25 mouse cellular contexts compared by ENCODE assay signal in the genomic region with DNA sequence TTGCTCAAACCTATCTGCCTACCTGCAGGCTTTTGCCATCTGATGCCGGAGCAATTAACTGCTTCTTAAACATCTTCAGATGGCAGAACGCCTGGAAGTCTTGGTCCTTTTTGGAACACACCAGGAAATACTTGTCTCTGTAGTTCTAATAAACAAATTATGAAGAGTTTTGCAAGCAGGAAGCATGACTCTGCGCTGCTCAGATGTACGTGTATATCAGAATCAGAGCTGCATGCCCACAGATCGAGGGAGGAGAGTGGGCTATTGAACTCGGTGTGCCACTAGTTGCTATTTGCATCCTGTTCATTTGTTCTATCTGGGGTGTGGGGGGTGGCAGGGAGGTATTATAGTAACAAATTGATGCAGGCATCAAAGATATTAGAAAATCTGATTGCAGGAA. TPM values are rescaled to one million over a fixed set of nuclear protein-coding genes. Genes with fewer than 3 reads are reported as not detected.
DNase-seq lines count a peak whose midpoint lies in the region; ATAC-seq lines count a peak whose summit lies in the region.
"Had no signal": no experiment of that assay in that cellular context is flagged by ENCODE, and none has a peak within 500 bp of the region (broad histone marks: within the 10 kb centered on the region; RNA-seq: fewer than 3 reads in every experiment).

No protein-coding gene starts in this region.

- no peaks in the 10 kb centered on the region for H3K36me3 ChIP-seq in forebrain, embryonic 10.5 days (replicated peaks)
- no peaks in the 10 kb centered on the region for H3K36me3 ChIP-seq in forebrain, embryonic 15.5 days
- no peaks in the 10 kb centered on the region for H3K36me3 ChIP-seq in heart, embryonic 10.5 days
- H3K36me3 ChIP-seq: embryonic facial prominence, embryonic 10.5 days; embryonic facial prominence, embryonic 13.5 days; hindbrain, embryonic 10.5 days; hindbrain, embryonic 13.5 days had no signal

- 81% methylated on average over 6 of the region's 6 CpGs for WGBS in forebrain, embryonic 10.5 days
- WGBS in forebrain, embryonic 15.5 days, result 80% methylated on average over 6 of the region's 6 CpGs
- WGBS in heart, embryonic 10.5 days, result 83% methylated on average over 6 of the region's 6 CpGs

- H3K9me3 ChIP-seq in forebrain, embryonic 10.5 days, result no peaks in the 10 kb centered on the region
- no peaks in the 10 kb centered on the region for H3K9me3 ChIP-seq in forebrain, embryonic 15.5 days
- H3K9me3 ChIP-seq in heart, embryonic 10.5 days, result no peaks in the 10 kb centered on the region
- H3K9me3 ChIP-seq: embryonic facial prominence, embryonic 10.5 days; embryonic facial prominence, embryonic 13.5 days; hindbrain, embryonic 10.5 days had no signal

- H3K4me1 ChIP-seq in forebrain, embryonic 10.5 days, result peaks cover 7% of the 10 kb centered on the region; the same call in 1 of the 2 replicates
- H3K4me1 ChIP-seq in forebrain, embryonic 15.5 days, result peaks cover 6% of the 10 kb centered on the region; the same call in 1 of the 2 replicates
- H3K4me1 ChIP-seq in heart, embryonic 10.5 days, result no peaks in the 10 kb centered on the region
- H3K4me1 ChIP-seq: embryonic facial prominence, embryonic 13.5 days; hindbrain, embryonic 13.5 days had no signal

- no peak for ATAC-seq in forebrain, embryonic 15.5 days (replicated peaks)
- ATAC-seq: activated CD4-positive, CD25-positive, alpha-beta regulatory T cell, adult 4 months; forebrain, embryonic 14.5 days; hindbrain, embryonic 16.5 days had no signal

- H3K4me2 ChIP-seq in forebrain, embryonic 15.5 days (replicated peaks), result no peak overlapping the region
- H3K4me2 ChIP-seq: embryonic facial prominence, embryonic 13.5 days; hindbrain, embryonic 13.5 days had no signal

- H3K27me3 ChIP-seq in forebrain, embryonic 10.5 days (ENCODE audit: poor library complexity, severe bottlenecking), result peaks cover 25% of the 10 kb centered on the region
- peaks cover 11% of the 10 kb centered on the region; the same call in 1 of the 2 replicates for H3K27me3 ChIP-seq in forebrain, embryonic 15.5 days
- H3K27me3 ChIP-seq in heart, embryonic 10.5 days (ENCODE audit: insufficient read depth, poor library complexity, severe bottlenecking), result peaks cover 23% of the 10 kb centered on the region
- H3K27me3 ChIP-seq: hindbrain, embryonic 13.5 days had no signal

- H3K9ac ChIP-seq in forebrain, embryonic 15.5 days (replicated peaks), result no peak overlapping the region
- H3K9ac ChIP-seq: embryonic facial prominence, embryonic 13.5 days; hindbrain, embryonic 13.5 days had no signal

- DNase-seq in forebrain, embryonic 10.5 days (ENCODE audit: extremely low spot score, low spot score), result peak; percentile 3
- peak; percentile 16 for DNase-seq in heart, embryonic 10.5 days (ENCODE audit: low spot score)
- no peak for DNase-seq in heart, postnatal 4 days
- peak; percentile 1 to 21 for DNase-seq in spleen, postnatal 4 days (ENCODE audit: low spot score in 2 of 2)
- DNase-seq in spleen, adult 12 weeks (ENCODE audit: low spot score), result no peak
- DNase-seq in frontal cortex, postnatal 10 days (ENCODE audit: low spot score in 2 of 2), result no peak
- DNase-seq: adrenal gland, adult 8-10 months; adrenal gland, postnatal 25 days; cerebellum, adult 11-12 months; cerebellum, adult 8-10 months; cerebellum, postnatal 10 days; cerebellum, postnatal 36 days; embryo, embryonic 11 days; gastrocnemius, adult 2 months; gastrocnemius, postnatal 14 days; heart, adult 18-20 months had no signal

- H3K27ac ChIP-seq in forebrain, embryonic 10.5 days, result no peak overlapping the region
- no peak overlapping the region for H3K27ac ChIP-seq in forebrain, embryonic 15.5 days (replicated peaks)
- no peak overlapping the region for H3K27ac ChIP-seq in heart, embryonic 10.5 days
- H3K27ac ChIP-seq: embryonic facial prominence, embryonic 10.5 days; embryonic facial prominence, embryonic 13.5 days; gastrocnemius, adult 2 months; hindbrain, embryonic 10.5 days; hindbrain, embryonic 13.5 days had no signal

- no peak overlapping the region for H3K4me3 ChIP-seq in forebrain, embryonic 10.5 days
- H3K4me3 ChIP-seq in forebrain, embryonic 15.5 days, result no peak overlapping the region
- no peak overlapping the region for H3K4me3 ChIP-seq in heart, embryonic 10.5 days
- H3K4me3 ChIP-seq: embryonic facial prominence, embryonic 10.5 days; embryonic facial prominence, embryonic 13.5 days; erythroblast, embryonic 14.5 days; gastrocnemius, adult 2 months; hindbrain, embryonic 10.5 days; hindbrain, embryonic 13.5 days had no signal

RNA-seq across cellular contexts. Expression of a gene that starts 28.2 kb away (rescaled TPM):
- 0.73 and 1.2 TPM in 2 replicates for polyA plus RNA-seq in forebrain, embryonic 10.5 days (2016; fragmentation: Nextera tagmentation; extraction: Ambion mirVana)
- polyA plus RNA-seq in forebrain, embryonic 15.5 days (2015; fragmentation: Nextera tagmentation; extraction: Ambion mirVana), result 0.42 and 0.74 TPM in 2 replicates
- polyA plus RNA-seq in heart, embryonic 10.5 days (2016; fragmentation: Nextera tagmentation; extraction: Ambion mirVana), result 2.1 and 2.5 TPM in 2 replicates
- total RNA-seq in heart, postnatal 4 days (2021), result 10 to 100 TPM; 10.3 to 13.6 TPM
- polyA plus RNA-seq: activated CD4-positive, CD25-positive, alpha-beta regulatory T cell, adult 4 months; erythroblast, embryonic 14.5 days had no signal

Comparison
In these comparisons a context has a peak if more than half of its experiments do, and no peak if none do; other contexts are left out.
1. DNase-seq: peak in forebrain, embryonic 10.5 days (single experiment), heart, embryonic 10.5 days (single experiment) and spleen, postnatal 4 days (2 of 2); none in heart, postnatal 4 days (single experiment), spleen, adult 12 weeks (single experiment) and frontal cortex, postnatal 10 days (0 of 2).